Mouse (Mus musculus): ENCODE data around the gene Olfr970. TPM values are rescaled to one million over a fixed set of nuclear protein-coding genes. Genes with fewer than 3 reads are reported as not detected.
"Not testable (repeated sequence)": the region's sequence is repeated elsewhere in the genome, so short reads cannot be mapped to it uniquely, and the experiment has no call there.

Olfr970 gene
- not detected in 2 replicates for polyA plus RNA-seq (2015; fragmentation: Nextera tagmentation; extraction: Ambion mirVana)

DNA sequence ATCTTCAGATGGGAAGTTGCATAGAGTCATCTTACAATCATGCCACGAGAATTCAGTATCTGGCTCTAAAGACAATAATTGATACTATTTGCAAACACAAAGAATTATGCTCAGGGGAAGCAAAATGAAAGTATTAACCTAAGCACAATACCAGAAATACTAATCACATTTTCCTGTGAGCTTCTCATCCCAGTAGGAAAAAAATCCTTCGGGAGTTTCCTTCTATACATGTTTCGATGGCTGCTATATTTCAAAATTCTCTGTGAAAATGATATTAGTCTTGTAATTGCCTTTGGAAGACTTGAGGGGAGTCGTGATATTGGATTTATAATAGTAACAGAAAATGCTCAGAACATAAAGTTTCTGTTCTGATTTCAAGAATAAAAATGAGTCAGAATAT is at the start of gene Olfr970:
TSS of gene Olfr970 (plus strand) at position 301 of the 400 bp plus-strand sequence.
- Histone ChIP-seq H3K27me3 (ENCODE audit: control insufficient read depth, insufficient read depth, low read depth, low read length) (no peaks in the 10 kb centered on the region), H3K4me3 (ENCODE audit: low read depth, low read length) (no peak within 1 kb of the TSS), H3K27ac (ENCODE audit: low read length) (no peak within 1 kb of the TSS), H3K9me3 (replicated peaks; ENCODE audit: control insufficient read depth, low read length, poor library complexity, severe bottlenecking) (no peaks in the 10 kb centered on the region), H3K4me1 (ENCODE audit: control insufficient read depth, insufficient read depth, low read length) (no peaks in the 10 kb centered on the region), H3K36me3 (ENCODE audit: control insufficient read depth, insufficient read depth, low read length) (no peaks in the 10 kb centered on the region), H3K4me2 (ENCODE audit: low read length) (no peak within 1 kb of the TSS), H3K9ac (ENCODE audit: low read depth, low read length) (no peak within 1 kb of the TSS)
- WGBS = 77% methylated on average over 4 of the region's 4 CpGs
- ATAC-seq = no peak

DNA sequence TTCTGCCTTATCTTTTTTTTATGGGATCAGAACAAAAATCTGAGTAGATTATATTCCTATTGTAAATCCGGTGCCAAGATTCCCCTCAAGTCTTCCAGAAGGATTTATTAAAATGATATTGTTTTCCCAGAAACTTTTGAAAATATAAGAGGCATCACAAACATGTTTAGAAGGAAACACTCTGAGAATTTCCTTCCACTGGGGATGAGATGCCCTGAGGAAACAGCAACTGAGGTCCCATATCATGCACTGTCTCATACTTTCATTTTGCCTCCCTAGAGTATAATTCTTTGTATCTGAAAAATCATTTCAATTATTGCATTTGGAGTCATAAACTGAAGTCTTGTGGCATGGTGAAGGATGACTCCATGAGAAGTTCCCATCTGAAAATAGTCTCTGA is 25.5 kb upstream of the Olfr970 start, which contains the start of gene Olfr968:
TSS of gene Olfr968 (minus strand) at position 101 of the 400 bp plus-strand sequence.
- H3K27me3 ChIP-seq (ENCODE audit: control insufficient read depth, insufficient read depth, low read depth, low read length) = no peaks in the 10 kb centered on the region
- H3K36me3 ChIP-seq (ENCODE audit: control insufficient read depth, insufficient read depth, low read length) = no peaks in the 10 kb centered on the region
- 85% methylated on average over 1 of the region's 1 CpGs for WGBS
- ATAC-seq = no peak
- H3K27ac ChIP-seq (ENCODE audit: low read length) = no peak within 1 kb of the TSS
- H3K4me1 ChIP-seq (ENCODE audit: control insufficient read depth, insufficient read depth, low read length) = no peaks in the 10 kb centered on the region
- no peak within 1 kb of the TSS for H3K9ac ChIP-seq (ENCODE audit: low read depth, low read length)
- no peaks in the 10 kb centered on the region for H3K9me3 ChIP-seq (replicated peaks; ENCODE audit: control insufficient read depth, low read length, poor library complexity, severe bottlenecking)
- no peak within 1 kb of the TSS for H3K4me2 ChIP-seq (ENCODE audit: low read length)
- no peak within 1 kb of the TSS for H3K4me3 ChIP-seq (ENCODE audit: low read depth, low read length)

DNA sequence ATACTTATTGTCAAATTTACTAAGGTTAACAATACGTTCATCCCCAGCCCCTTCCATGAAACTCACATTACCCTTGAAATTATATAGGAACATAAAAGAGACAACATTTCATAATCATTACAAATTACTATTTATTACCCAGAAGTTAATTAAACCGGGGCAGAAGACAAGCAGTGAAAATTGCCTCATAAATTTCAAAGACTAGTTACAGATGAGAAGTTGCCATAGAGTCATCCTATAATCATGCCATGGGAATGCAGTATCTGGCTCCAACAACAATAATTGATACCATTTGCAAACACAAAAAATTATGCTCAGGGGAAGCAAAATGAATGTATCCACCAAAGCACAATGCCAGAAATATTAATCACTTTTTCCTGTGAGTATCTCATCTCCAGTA is 18.1 kb upstream of the Olfr970 start, which contains the start of gene Olfr969:
TSS of gene Olfr969 (plus strand) at position 388 of the 400 bp plus-strand sequence.
- Histone ChIP-seq H3K4me2 (ENCODE audit: low read length) (no peak within 1 kb of the TSS), H3K9ac (ENCODE audit: low read depth, low read length) (no peak within 1 kb of the TSS), H3K9me3 (replicated peaks; ENCODE audit: control insufficient read depth, low read length, poor library complexity, severe bottlenecking) (no peaks in the 10 kb centered on the region), H3K36me3 (ENCODE audit: control insufficient read depth, insufficient read depth, low read length) (no peaks in the 10 kb centered on the region), H3K27ac (ENCODE audit: low read length) (no peak within 1 kb of the TSS), H3K27me3 (ENCODE audit: control insufficient read depth, insufficient read depth, low read depth, low read length) (no peaks in the 10 kb centered on the region), H3K4me3 (ENCODE audit: low read depth, low read length) (no peak within 1 kb of the TSS), H3K4me1 (ENCODE audit: control insufficient read depth, insufficient read depth, low read length) (no peaks in the 10 kb centered on the region)
- 81% methylated on average over 2 of the region's 2 CpGs for WGBS
- no peak for ATAC-seq

DNA sequence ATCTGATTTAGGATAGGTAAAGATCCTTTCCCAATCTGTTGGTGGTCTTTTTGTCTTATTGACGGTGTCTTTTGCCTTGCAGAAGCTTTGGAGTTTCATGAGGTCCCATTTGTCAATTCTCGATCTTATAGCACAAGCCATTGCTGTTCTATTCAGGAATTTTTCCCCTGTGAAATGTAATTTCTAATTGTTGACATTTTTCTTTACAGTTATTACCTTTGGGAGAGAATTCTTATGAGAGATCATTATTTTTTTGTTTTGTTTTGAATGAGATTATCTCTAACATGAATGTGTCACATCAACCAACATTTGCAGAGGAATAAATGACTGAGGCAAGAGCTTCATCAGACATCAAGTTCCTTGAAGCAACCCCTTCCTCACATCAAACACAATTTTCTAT is 27.9 kb downstream of the Olfr970 start, which contains the start of gene Olfr971:
TSS of gene Olfr971 (plus strand) at position 301 of the 400 bp plus-strand sequence.
- not testable (repeated sequence) for H3K9me3 ChIP-seq (replicated peaks; ENCODE audit: control insufficient read depth, low read length, poor library complexity, severe bottlenecking); ATAC-seq; H3K27ac ChIP-seq (ENCODE audit: low read length); H3K27me3 ChIP-seq (ENCODE audit: control insufficient read depth, insufficient read depth, low read depth, low read length); H3K4me1 ChIP-seq (ENCODE audit: control insufficient read depth, insufficient read depth, low read length); H3K36me3 ChIP-seq (ENCODE audit: control insufficient read depth, insufficient read depth, low read length); H3K4me3 ChIP-seq (ENCODE audit: low read depth, low read length); H3K9ac ChIP-seq (ENCODE audit: low read depth, low read length); H3K4me2 ChIP-seq (ENCODE audit: low read length)
- WGBS = 89% methylated on average over 1 of the region's 2 CpGs

DNA sequence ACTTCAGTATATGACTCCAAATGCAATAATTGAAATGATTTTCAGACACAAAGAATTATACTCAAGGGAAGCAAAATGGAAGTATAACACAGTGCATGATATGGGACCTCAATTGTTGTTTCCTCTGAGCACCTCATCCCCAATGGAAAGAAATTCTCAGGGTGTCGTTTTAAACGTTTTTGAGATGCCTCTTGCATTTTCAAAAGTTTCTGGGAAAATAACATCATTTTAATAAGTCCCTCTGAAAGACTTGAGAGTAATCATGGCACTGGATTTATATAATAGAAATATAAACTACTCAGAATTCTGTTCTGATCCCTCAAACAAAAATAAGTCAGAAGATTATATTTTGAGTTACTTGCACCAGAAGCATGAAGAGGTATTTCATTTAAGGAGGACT is 57.5 kb downstream of the Olfr970 start, which contains the start of gene Olfr972:
TSS of gene Olfr972 (plus strand) at position 301 of the 400 bp plus-strand sequence.
- 80% methylated on average over 2 of the region's 2 CpGs for WGBS

More for the DNA sequence above, 57.5 kb downstream of the Olfr970 start, which contains the start of gene Olfr972:
- Histone ChIP-seq H3K4me1 (ENCODE audit: control insufficient read depth, insufficient read depth, low read length) (no peaks in the 10 kb centered on the region), H3K36me3 (ENCODE audit: control insufficient read depth, insufficient read depth, low read length) (no peaks in the 10 kb centered on the region), H3K9ac (ENCODE audit: low read depth, low read length) (no peak within 1 kb of the TSS), H3K27ac (ENCODE audit: low read length) (no peak within 1 kb of the TSS), H3K27me3 (ENCODE audit: control insufficient read depth, insufficient read depth, low read depth, low read length) (no peaks in the 10 kb centered on the region), H3K4me2 (ENCODE audit: low read length) (no peak within 1 kb of the TSS), H3K9me3 (replicated peaks; ENCODE audit: control insufficient read depth, low read length, poor library complexity, severe bottlenecking) (no peaks in the 10 kb centered on the region), H3K4me3 (ENCODE audit: low read depth, low read length) (no peak within 1 kb of the TSS)
- no peak for ATAC-seq

Other genes starting within 250 kb of the Olfr970 start
- not detected in 2 replicates for gene Olfr959, start 233.3 kb upstream of the Olfr970 start, polyA plus RNA-seq (2015; fragmentation: Nextera tagmentation; extraction: Ambion mirVana)
- gene AW551984, start 204.5 kb upstream of the Olfr970 start, polyA plus RNA-seq (2015; fragmentation: Nextera tagmentation; extraction: Ambion mirVana) = 215 and 253 TPM in 2 replicates
- gene Olfr148, start 198.2 kb upstream of the Olfr970 start, polyA plus RNA-seq (2015; fragmentation: Nextera tagmentation; extraction: Ambion mirVana) = not detected in 2 replicates
- gene Olfr960, start 187.5 kb upstream of the Olfr970 start, polyA plus RNA-seq (2015; fragmentation: Nextera tagmentation; extraction: Ambion mirVana) = not detected in 2 replicates
- not detected in 2 replicates for gene Olfr961, start 163.8 kb upstream of the Olfr970 start, polyA plus RNA-seq (2015; fragmentation: Nextera tagmentation; extraction: Ambion mirVana)
- not detected in 2 replicates for gene Olfr963, start 141.7 kb upstream of the Olfr970 start, polyA plus RNA-seq (2015; fragmentation: Nextera tagmentation; extraction: Ambion mirVana)
- not detected in 2 replicates for gene Olfr149, start 101.7 kb upstream of the Olfr970 start, polyA plus RNA-seq (2015; fragmentation: Nextera tagmentation; extraction: Ambion mirVana)
- not detected in 2 replicates for gene Olfr965, start 97.5 kb upstream of the Olfr970 start, polyA plus RNA-seq (2015; fragmentation: Nextera tagmentation; extraction: Ambion mirVana)
- not detected in 2 replicates for gene Olfr150, start 77.9 kb upstream of the Olfr970 start, polyA plus RNA-seq (2015; fragmentation: Nextera tagmentation; extraction: Ambion mirVana)
- gene Olfr967, start 62.6 kb upstream of the Olfr970 start, polyA plus RNA-seq (2015; fragmentation: Nextera tagmentation; extraction: Ambion mirVana) = not detected in 2 replicates
- gene Olfr968, start 25.6 kb upstream of the Olfr970 start, polyA plus RNA-seq (2015; fragmentation: Nextera tagmentation; extraction: Ambion mirVana) = not detected in 2 replicates
- not detected in 2 replicates for gene Olfr969, start 17.9 kb upstream of the Olfr970 start, polyA plus RNA-seq (2015; fragmentation: Nextera tagmentation; extraction: Ambion mirVana)
- not detected in 2 replicates for gene Olfr971, start 28.0 kb downstream of the Olfr970 start, polyA plus RNA-seq (2015; fragmentation: Nextera tagmentation; extraction: Ambion mirVana)
- not detected in 2 replicates for gene Olfr972, start 57.6 kb downstream of the Olfr970 start, polyA plus RNA-seq (2015; fragmentation: Nextera tagmentation; extraction: Ambion mirVana)
- not detected in 2 replicates for gene Olfr229, start 98.5 kb downstream of the Olfr970 start, polyA plus RNA-seq (2015; fragmentation: Nextera tagmentation; extraction: Ambion mirVana)
- gene Olfr974, start 128.6 kb downstream of the Olfr970 start, polyA plus RNA-seq (2015; fragmentation: Nextera tagmentation; extraction: Ambion mirVana) = not detected in 2 replicates
- gene Olfr975, start 143.2 kb downstream of the Olfr970 start, polyA plus RNA-seq (2015; fragmentation: Nextera tagmentation; extraction: Ambion mirVana) = not detected in 2 replicates
- gene Olfr976, start 152.3 kb downstream of the Olfr970 start, polyA plus RNA-seq (2015; fragmentation: Nextera tagmentation; extraction: Ambion mirVana) = not detected in 2 replicates
- not detected in 2 replicates for gene Olfr978, start 183.3 kb downstream of the Olfr970 start, polyA plus RNA-seq (2015; fragmentation: Nextera tagmentation; extraction: Ambion mirVana)
- gene Olfr979, start 194.6 kb downstream of the Olfr970 start, polyA plus RNA-seq (2015; fragmentation: Nextera tagmentation; extraction: Ambion mirVana) = not detected in 2 replicates
- gene Olfr980, start 200.7 kb downstream of the Olfr970 start, polyA plus RNA-seq (2015; fragmentation: Nextera tagmentation; extraction: Ambion mirVana) = not detected in 2 replicates
- gene Olfr981, start 212.6 kb downstream of the Olfr970 start, polyA plus RNA-seq (2015; fragmentation: Nextera tagmentation; extraction: Ambion mirVana) = not detected in 2 replicates

Measured in midbrain, embryonic 16.5 days (tissue).